ENCODE assay signal across 7 mouse cellular contexts in genomic region chr13:46736479-46736865, GRCm38 (mm10). TPM values are rescaled to one million over a fixed set of nuclear protein-coding genes. Genes with fewer than 3 reads are reported as not detected.
DNase-seq lines count a peak whose midpoint lies in the region; ATAC-seq and TF ChIP-seq lines count a peak whose summit lies in the region.

No protein-coding gene starts in this region.

- H3K4me2 ChIP-seq in embryonic facial prominence, embryonic 12.5 days (replicated peaks) = peak overlapping the region; percentile 90
- H3K4me2 ChIP-seq in liver, postnatal 0 days (ENCODE audit: low read depth, low read length) = peak overlapping the region; percentile 90
- peak overlapping the region; percentile 72 for H3K4me2 ChIP-seq in neural tube, embryonic 13.5 days

- H3K4me3 ChIP-seq in thymus, adult 2 months (ENCODE audit: control insufficient read depth, insufficient read depth, low read length) = peak overlapping the region; percentile 70
- peak overlapping the region; percentile 44 for H3K4me3 ChIP-seq in embryonic facial prominence, embryonic 12.5 days
- H3K4me3 ChIP-seq in hindbrain, embryonic 10.5 days = peak overlapping the region; percentile 57
- peak overlapping the region; percentile 67 for H3K4me3 ChIP-seq in liver, postnatal 0 days (ENCODE audit: low read depth, low read length)
- peak overlapping the region; percentile 39 for H3K4me3 ChIP-seq in neural tube, embryonic 13.5 days

- H3K4me1 ChIP-seq in thymus, adult 2 months (replicated peaks; ENCODE audit: control insufficient read depth, insufficient read depth, low read length) = peaks cover 11% of the 10 kb centered on the region
- H3K4me1 ChIP-seq in embryonic facial prominence, embryonic 12.5 days = 0 out of 2 replicates have a peak, but pooled peaks cover 2% of the 10 kb centered on the region
- peaks cover 15% of the 10 kb centered on the region for H3K4me1 ChIP-seq in hindbrain, embryonic 10.5 days (replicated peaks)
- peaks cover 9% of the 10 kb centered on the region for H3K4me1 ChIP-seq in liver, postnatal 0 days (ENCODE audit: insufficient read depth)
- peaks cover 15% of the 10 kb centered on the region for H3K4me1 ChIP-seq in neural tube, embryonic 13.5 days (replicated peaks)

- no peak for TF ChIP-seq CTCF in thymus, adult 2 months (IDR thresholded peaks at IDR 0.05; ENCODE audit: borderline replicate concordance, control insufficient read depth, extremely low read depth, insufficient read depth, low read length, poor library complexity)
- TF ChIP-seq CTCF in liver, postnatal 0 days (IDR thresholded peaks at IDR 0.05; ENCODE audit: low read depth) = no peak

- DNase-seq in thymus, adult 2 months = peak; percentile 64
- no peak for DNase-seq in thymus, postnatal 25 days
- peak; percentile 21 for DNase-seq in hindbrain, embryonic 10.5 days (ENCODE audit: low spot score)
- no peak for DNase-seq in liver, postnatal 0 days
- DNase-seq in left cerebral cortex, adult 8-10 months (ENCODE audit: low spot score in 2 of 2) = no peak

- no peak for TF ChIP-seq POLR2A in thymus, adult 2 months (IDR thresholded peaks at IDR 0.05; ENCODE audit: control insufficient read depth, extremely low read depth, insufficient read depth, low read length, poor library complexity)

- H3K27me3 ChIP-seq in thymus, adult 2 months (ENCODE audit: control insufficient read depth, insufficient read depth, low read length) = no peaks in the 10 kb centered on the region
- no peaks in the 10 kb centered on the region for H3K27me3 ChIP-seq in embryonic facial prominence, embryonic 12.5 days
- H3K27me3 ChIP-seq in hindbrain, embryonic 10.5 days (ENCODE audit: insufficient read depth, poor library complexity, severe bottlenecking) = peaks cover 19% of the 10 kb centered on the region
- H3K27me3 ChIP-seq in liver, postnatal 0 days (ENCODE audit: insufficient read depth, low read length) = no peaks in the 10 kb centered on the region
- peaks cover 13% of the 10 kb centered on the region for H3K27me3 ChIP-seq in neural tube, embryonic 13.5 days

- ATAC-seq in embryonic facial prominence, embryonic 12.5 days (ENCODE audit: insufficient number of reproducible peaks, insufficient read depth, low FRiP score, low TSS enrichment) = no peak
- peak; percentile 35 for ATAC-seq in liver, postnatal 0 days
- ATAC-seq in neural tube, embryonic 13.5 days (ENCODE audit: low read depth) = no peak

- peak overlapping the region; percentile 56 for H3K9ac ChIP-seq in embryonic facial prominence, embryonic 12.5 days
- H3K9ac ChIP-seq in liver, postnatal 0 days (replicated peaks) = peak overlapping the region; percentile 73
- H3K9ac ChIP-seq in neural tube, embryonic 13.5 days = peak overlapping the region; percentile 60

- no peak for TF ChIP-seq EP300 in liver, postnatal 0 days (IDR thresholded peaks at IDR 0.05; ENCODE audit: low read depth)

- no peaks in the 10 kb centered on the region for H3K36me3 ChIP-seq in thymus, adult 2 months (ENCODE audit: control insufficient read depth, insufficient read depth, low read length)
- H3K36me3 ChIP-seq in embryonic facial prominence, embryonic 12.5 days = no peaks in the 10 kb centered on the region
- no peaks in the 10 kb centered on the region for H3K36me3 ChIP-seq in hindbrain, embryonic 10.5 days
- no peaks in the 10 kb centered on the region for H3K36me3 ChIP-seq in liver, postnatal 0 days (replicated peaks; ENCODE audit: insufficient read depth, low read length)
- no peaks in the 10 kb centered on the region for H3K36me3 ChIP-seq in neural tube, embryonic 13.5 days

- peak overlapping the region; percentile 99 for H3K27ac ChIP-seq in thymus, adult 2 months (ENCODE audit: control insufficient read depth, insufficient read depth, low read length)
- H3K27ac ChIP-seq in embryonic facial prominence, embryonic 12.5 days = peak overlapping the region; percentile 57; the same call in 1 of the 2 replicates
- peak overlapping the region; percentile 74 for H3K27ac ChIP-seq in hindbrain, embryonic 10.5 days
- peak overlapping the region; percentile 87 for H3K27ac ChIP-seq in liver, postnatal 0 days (ENCODE audit: low read depth)
- no peak overlapping the region for H3K27ac ChIP-seq in neural tube, embryonic 13.5 days (replicated peaks)

- H3K9me3 ChIP-seq in embryonic facial prominence, embryonic 12.5 days = no peaks in the 10 kb centered on the region
- no peaks in the 10 kb centered on the region for H3K9me3 ChIP-seq in hindbrain, embryonic 10.5 days
- H3K9me3 ChIP-seq in liver, postnatal 0 days (ENCODE audit: low read length) = no peaks in the 10 kb centered on the region
- no peaks in the 10 kb centered on the region for H3K9me3 ChIP-seq in neural tube, embryonic 13.5 days

- under 1% methylated on average over 12 of the region's 12 CpGs for WGBS in thymus, adult 2 months
- 4% methylated on average over 12 of the region's 12 CpGs for WGBS in embryonic facial prominence, embryonic 12.5 days
- WGBS in hindbrain, embryonic 10.5 days = 5% methylated on average over 12 of the region's 12 CpGs
- under 1% methylated on average over 12 of the region's 12 CpGs for WGBS in liver, postnatal 0 days (ENCODE audit: insufficient replicate concordance)
- WGBS in neural tube, embryonic 13.5 days = 3% methylated on average over 12 of the region's 12 CpGs

RNA-seq across cellular contexts. Expression of gene Nup153, which starts 8.7 kb away (rescaled TPM):
- 164 and 182 TPM in 2 replicates for polyA plus RNA-seq in thymus, adult 2 months (2012; rRNA removed)
- polyA plus RNA-seq in embryonic facial prominence, embryonic 12.5 days (2016; fragmentation: Nextera tagmentation; extraction: Ambion mirVana) = 38.5 and 42.3 TPM in 2 replicates
- 25.6 and 31.1 TPM in 2 replicates for polyA plus RNA-seq in hindbrain, embryonic 10.5 days (2016; fragmentation: Nextera tagmentation; extraction: Ambion mirVana)
- polyA plus RNA-seq in liver, postnatal 0 days (2015; fragmentation: Nextera tagmentation; extraction: Ambion mirVana) = 6.6 and 8.0 TPM in 2 replicates
- 17.8 and 21.9 TPM in 2 replicates for polyA plus RNA-seq in neural tube, embryonic 13.5 days (2015; fragmentation: Nextera tagmentation; extraction: Ambion mirVana)
- 10 to 100 TPM; 47.2 to 54.8 (median 50.0) TPM for total RNA-seq in left cerebral cortex, adult 8-10 months (2022)

Comparison
In these comparisons a context has a peak if more than half of its experiments do, and no peak if none do; other contexts are left out.
1. DNase-seq: peak in thymus, adult 2 months (single experiment) and hindbrain, embryonic 10.5 days (single experiment); none in thymus, postnatal 25 days (single experiment), liver, postnatal 0 days (single experiment) and left cerebral cortex, adult 8-10 months (0 of 2).
2. Peak in every context shown above with its lines, with median percentiles within 50 percentile points of each other: H3K4me3 ChIP-seq, H3K4me2 ChIP-seq and H3K9ac ChIP-seq.